Mouse (Mus musculus) retina, postnatal 1 day (tissue): ENCODE measurements at regions not wholly inside any gene's neighbourhood (a gene's known extent, or its start where the extent isn't known, plus 50 kb on each side); places are given as distances from the start of the nearest gene placed in this dataset.

ENCODE experiments used
- DNase-seq: peaks from one replicate; pipeline ENCODE4 v3.0.0-alpha.2; 2012

- peak; percentile 47 for DNase-seq
Measured at GRCm38 (mm10) chr11:42067788-42068187, 67.1 kb upstream of the Gabrg2 start.

GRCm38 (mm10) chr11:42051567-42051966, 50.9 kb upstream of the Gabrg2 start:
- no peak for DNase-seq
